Mouse (Mus musculus) cerebellum, postnatal 36 days (tissue): ENCODE data around the gene Vps4a.

Experiments
- DNase-seq, 2 experiments: peaks; one replicate each; pipeline ENCODE4 v3.0.0; 2021 to 2022; ENCODE audit warnings: mixed read lengths in 2 of 2

Gene Vps4a

DNA sequence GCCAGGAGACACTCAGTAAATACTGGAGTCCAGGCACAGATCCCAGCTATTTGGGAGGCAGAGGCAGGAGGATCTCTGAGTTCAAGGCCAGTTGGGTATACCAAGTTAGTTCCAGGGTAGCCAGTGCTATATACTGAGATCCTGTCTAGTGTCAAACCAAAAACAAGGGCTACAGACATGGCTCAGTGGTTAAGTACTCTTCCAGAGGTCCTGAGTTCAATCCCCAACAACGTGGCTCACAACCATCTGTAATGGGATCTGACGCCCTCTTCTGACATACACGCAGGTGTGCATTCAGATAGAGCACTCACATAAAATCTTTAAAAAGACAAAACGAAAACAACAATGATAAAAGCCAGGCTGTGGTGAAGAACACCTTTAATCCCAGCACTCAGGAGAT, 18.5 kb downstream of the Vps4a start:
- DNase-seq = no peak

DNA sequence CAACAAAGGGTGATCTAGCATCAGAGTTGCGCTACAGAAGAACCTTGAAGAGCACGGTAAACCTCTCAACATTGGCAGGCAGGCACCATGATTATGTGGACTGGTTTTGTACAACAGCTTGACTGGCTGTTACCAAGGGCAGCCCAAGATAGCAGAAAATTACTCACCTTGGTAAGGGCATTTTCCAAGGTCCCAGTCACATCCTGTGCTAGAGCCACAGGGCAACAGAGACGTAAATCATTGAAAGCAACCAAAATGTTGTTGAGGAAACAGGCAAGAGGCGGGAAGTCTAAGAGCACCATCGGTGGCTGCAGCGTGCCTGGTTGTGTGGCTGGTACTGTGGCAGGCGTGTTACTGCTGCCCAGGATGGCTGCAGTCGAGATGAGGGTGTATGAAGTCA, 21.0 kb downstream of the Vps4a start:
- DNase-seq = no peak

- peak; percentile 96 for DNase-seq
Observed at GRCm38 (mm10) chr8:107056076-107056972, 25.3 kb downstream of the Vps4a start, which contains the start of the genes Cog8 and Nip7. Gene Cog8 (minus strand): TSS chr8:107056689. Gene Nip7 (plus strand): TSS chr8:107056877.

DNA sequence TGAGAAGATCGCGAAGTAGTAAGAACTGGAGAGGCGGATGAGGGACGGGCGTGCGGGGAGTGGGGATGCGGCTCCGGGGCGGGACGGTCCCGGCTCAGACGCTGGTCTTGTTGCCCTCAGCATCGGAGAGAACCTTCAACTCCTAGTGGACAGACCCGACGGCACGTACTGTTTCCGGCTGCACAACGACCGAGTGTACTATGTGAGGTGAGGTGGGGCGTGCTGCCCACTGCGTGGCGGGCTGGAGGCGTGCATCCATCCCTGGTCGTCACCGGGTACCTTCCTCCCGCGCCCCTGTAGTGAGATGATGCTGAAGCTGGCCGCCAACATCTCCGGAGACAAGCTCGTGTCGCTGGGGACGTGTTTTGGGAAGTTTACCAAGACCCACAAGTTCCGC, 25.9 kb downstream of the Vps4a start:
- DNase-seq = no peak

- DNase-seq = no peak
Observed at GRCm38 (mm10) chr8:107062613-107063012, 31.6 kb downstream of the Vps4a start.

DNA sequence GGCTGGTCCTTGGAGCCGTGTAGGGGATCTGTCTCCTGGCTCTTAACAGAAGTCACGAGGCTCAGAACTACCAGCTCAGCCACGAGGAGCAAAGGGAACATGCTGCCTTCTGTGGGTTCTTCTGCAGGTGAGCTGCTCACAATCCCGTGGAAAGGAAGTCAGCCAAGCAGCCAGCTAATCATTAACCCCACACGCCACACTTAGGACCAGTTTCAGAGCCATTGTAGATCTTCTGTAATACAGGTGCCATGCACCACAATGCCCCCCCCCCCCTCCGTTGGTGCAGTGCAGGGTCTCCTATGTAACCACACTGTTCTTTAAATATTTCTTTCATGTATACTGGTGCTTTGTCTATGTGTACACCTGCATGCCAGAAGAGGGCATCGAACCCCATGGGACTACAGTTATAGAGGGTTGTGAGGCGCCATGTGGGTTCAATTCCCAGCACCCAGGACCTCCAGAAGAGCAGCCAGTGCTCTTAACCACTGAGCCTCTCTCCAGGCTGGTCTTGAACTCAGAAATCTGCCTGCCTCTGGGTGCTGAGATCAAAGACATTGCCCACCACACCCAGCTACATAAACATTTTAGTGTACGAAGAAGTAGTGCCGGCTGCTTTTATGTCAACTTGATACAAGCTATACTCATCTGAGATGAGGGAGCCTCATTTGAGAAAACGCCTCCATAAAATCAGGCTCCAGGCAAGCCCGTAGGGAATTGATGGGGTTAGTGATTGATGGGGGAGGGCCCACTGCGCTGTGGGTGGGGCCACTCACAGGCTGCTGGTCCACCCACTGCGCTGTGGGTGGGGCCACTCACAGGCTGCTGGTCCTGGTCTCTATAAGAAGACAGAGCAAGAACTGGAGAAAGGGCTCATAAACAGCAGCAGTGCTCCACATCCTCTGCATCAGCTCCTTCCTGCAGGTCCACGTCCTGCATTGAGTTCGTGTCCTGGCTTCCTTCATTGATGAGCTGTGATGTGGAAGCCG, 34.8 kb downstream of the Vps4a start, which contains the start of gene Tmed6:
Tmed6 (minus strand) TSS at position 134 of the 986 bp plus-strand sequence.
- no peak for DNase-seq

DNA sequence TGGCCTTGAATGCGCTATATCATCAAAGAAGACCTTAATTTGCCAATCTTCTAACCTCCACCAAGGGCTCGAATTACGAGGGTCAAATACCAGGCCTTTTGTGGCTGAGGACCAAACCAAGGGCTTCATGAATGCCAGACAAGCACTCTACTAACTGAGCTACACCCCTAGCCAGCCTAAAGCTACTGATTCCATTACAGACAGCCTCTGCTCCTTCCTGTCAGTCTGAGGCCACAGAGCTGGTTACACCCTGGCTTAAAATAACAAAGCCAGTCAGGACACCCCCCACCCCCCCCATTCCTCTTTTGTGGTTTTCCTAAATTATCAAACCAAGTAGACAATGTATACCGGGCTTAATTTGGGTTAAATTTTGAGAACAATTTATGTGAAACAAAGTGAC, 42.7 kb downstream of the Vps4a start:
- no peak for DNase-seq

GRCm38 (mm10) chr8:107074128-107074527, 43.1 kb downstream of the Vps4a start:
- DNase-seq = no peak

DNA sequence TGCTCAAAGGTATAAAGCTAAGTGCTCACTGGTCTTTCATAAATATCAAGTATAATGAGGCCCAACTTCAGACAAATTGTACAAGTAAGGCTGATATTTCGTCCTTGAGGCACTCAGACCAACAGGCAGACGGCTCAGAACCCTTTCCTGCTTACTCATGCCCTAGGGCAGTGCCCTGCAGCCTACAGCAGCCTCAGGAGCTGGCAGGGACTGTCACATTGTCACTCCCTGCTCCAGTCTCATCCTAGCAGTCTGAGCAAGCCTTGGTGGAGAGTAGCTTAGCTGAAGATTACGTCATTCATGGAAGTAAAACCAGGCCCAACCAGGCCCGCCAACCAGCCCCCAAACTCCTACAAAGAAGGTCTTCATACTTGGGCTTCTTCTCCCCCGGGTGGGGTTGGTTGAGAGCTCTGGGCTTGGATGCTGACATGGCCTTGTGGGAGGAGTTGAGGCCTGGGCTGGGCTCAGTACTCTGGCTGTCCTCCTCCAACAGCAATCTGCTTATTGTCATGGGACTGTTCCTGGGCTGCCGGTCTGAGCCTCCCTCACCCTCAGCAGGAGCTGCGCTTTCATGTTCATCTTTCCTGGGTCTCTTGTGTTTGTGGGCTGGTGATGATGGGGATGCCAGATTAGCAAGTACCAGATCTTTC, 45.3 kb downstream of the Vps4a start:
- DNase-seq = no peak

GRCm38 (mm10) chr8:107085358-107085757, 54.3 kb downstream of the Vps4a start:
- DNase-seq = peak in 1 of 2 experiments; percentile 12

- no peak for DNase-seq
Observed at GRCm38 (mm10) chr8:107086018-107086417, 55.0 kb downstream of the Vps4a start.

DNA sequence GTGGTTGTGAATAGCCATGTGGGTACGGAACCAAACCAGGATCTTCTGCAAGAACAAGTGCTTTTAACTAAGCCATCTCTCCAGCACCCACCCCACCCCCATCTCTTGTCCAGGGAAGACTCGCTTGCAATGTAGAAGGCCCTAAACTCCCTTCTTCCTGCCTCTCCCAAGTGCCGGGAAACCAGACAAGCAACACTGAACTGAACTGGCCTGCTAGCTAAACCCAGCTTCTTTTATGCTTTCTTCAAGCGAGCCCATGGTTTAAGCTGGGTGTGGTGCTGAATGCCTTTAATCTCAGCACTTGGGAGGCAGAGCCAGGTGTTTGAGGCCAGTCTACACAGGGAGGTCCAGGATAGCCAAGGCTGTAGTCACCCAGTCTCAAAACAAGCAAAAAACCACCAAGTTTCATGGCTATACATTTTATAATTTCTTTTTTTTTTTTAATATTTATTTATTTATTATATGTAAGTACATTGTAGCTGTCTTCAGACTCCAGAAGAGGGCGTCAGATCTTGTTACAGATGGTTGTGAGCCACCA, 57.6 kb downstream of the Vps4a start:
- DNase-seq = no peak

DNA sequence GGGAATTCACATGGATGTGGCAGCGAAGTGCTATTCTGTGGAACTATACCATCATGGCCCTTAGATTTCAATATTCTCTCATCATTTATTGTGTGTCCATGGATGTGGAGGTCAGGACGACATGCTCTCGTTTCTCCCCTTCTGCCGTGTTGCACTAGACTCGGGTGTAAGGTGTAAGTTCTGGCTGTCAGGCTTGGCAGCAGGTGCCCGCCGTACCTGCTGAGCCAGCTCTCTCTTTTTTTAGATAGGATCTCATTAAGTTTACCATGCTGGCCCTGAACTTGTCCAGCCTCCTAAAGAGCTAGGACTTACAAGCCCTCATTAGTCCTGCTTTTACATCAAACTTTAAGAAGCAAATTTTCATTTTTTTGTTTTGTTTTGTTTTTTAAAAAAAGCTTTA, 59.5 kb downstream of the Vps4a start:
- DNase-seq = no peak
